Mouse (Mus musculus): ENCODE results near the gene Fgf12.

The Fgf12 gene

DNA sequence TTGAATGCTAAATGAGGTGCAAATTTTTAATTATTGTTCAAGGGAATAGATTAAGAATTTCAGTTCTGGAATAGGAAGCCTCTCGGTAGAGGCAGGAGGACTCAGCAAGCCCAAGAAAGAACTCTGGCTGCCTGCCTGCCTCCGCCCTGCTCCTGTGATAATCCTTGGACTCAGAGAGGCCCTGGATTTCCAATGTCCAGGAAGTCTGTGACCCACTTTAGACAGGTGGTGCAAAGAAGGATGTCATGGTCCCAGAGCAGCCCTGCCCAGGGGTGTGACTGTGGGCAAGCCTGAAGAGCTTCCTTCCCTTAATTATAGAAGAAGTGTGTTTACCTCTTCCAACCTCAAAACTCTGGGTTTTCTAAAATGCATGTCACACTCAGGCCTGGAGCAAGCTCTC is 273.8 kb downstream of the Fgf12 start:
- no peak for DNase-seq (ENCODE audit: low read depth, low spot score)

- no peak for DNase-seq (ENCODE audit: low read depth, low spot score)
Measured at GRCm38 (mm10) chr16:28476651-28477050, 276.2 kb downstream of the Fgf12 start.

DNA sequence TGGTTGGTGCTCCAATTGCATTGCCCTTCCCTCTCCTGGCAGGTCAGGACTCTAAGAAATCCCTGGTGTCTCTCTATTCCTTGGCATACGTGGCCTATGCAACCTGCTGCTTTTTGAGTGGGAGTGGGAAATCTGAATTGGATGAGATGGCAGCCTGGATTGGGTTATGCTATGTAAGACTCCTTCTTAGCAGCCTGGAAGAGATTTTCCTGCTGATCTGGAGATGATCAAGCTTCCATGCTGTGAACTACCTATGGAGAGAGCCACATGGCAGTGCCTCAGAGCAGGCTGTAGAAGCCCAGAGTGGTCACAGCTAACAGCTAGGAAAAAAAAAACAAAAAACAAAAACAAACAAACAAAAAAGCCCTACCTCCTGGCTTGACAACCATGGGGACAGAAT is 277.3 kb downstream of the Fgf12 start:
- DNase-seq (ENCODE audit: low read depth, low spot score): no peak

- no peak for DNase-seq (ENCODE audit: low read depth, low spot score)
Measured at GRCm38 (mm10) chr16:28454821-28455220, 298.0 kb downstream of the Fgf12 start.

GRCm38 (mm10) chr16:28447114-28447455 is 305.8 kb downstream of the Fgf12 start:
- DNase-seq (ENCODE audit: low read depth, low spot score): no peak

GRCm38 (mm10) chr16:28446334-28447113 is 306.3 kb downstream of the Fgf12 start:
- DNase-seq (ENCODE audit: low read depth, low spot score): peak; percentile 53

DNA sequence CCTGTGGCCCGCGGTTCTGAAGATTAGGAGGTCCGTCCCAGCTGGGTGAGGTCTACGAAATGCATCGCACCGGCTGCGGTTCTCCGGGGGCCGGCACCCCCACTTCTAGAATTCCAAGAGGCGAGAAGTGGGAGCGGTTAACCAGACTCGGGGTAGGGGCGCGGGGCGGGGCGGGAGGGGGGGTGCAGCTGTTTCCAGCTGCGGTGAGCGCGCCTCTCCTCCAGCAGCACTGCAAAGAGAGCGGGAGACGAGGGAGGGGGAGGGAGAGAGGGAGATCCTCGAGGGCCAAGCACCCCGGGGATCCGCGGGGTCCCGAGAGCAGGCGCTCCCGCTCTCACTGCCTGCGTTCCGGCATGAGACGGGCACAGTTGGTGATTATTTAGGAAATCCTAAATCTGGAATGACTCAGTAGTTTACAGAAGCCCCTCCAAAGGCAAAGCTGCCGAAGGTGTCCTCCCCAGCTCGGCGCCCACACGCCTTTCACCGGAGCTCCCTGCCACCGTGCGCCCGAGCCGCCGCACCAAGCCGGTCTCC is 307.0 kb downstream of the Fgf12 start:
- peak; percentile 42 for DNase-seq (ENCODE audit: low read depth, low spot score)

DNA sequence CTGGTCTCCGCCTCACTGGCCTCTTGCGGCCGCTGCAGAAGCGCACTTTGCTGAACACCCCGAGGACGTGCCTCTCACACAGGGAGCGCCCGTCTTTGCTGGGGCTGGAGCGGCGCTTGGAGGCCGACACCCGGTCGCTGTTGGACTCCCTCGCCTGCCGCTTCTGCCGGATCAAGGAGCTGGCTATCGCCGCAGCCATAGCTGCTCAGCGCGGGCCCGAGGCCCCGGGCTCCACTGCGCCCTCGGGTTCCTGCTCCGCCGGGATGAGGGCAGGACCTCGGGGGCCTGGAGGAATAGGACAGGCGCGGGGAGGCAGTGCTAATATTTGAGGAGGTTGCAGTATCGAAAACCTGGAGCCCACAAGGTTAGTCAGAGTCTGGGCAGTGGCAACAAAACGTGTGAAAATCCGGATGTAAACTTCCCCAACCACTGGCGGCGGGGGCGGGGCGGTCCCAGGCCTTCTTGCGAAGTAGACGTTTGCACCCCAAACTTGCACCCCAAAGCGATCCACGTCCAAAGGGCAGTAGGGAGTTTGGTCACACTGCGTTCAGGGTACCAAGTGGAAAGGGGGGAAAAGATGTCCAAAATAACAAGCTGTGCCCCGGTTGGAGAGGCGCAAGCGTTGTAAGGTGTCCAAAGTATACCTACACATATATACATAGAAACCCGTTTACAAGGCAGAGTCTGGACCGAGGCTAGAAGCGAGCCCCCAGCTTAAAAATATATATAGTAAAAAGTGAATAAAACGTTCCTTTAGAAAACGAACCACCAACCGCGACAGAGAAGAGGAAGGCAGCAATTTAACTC is 307.7 kb downstream of the Fgf12 start:
- peak; percentile 43 for DNase-seq (ENCODE audit: low read depth, low spot score)

GRCm38 (mm10) chr16:28421617-28422016 is 331.3 kb downstream of the Fgf12 start:
- DNase-seq (ENCODE audit: low read depth, low spot score): no peak

- no peak for DNase-seq (ENCODE audit: low read depth, low spot score)
Measured at GRCm38 (mm10) chr16:28419693-28420299, 333.1 kb downstream of the Fgf12 start.

DNA sequence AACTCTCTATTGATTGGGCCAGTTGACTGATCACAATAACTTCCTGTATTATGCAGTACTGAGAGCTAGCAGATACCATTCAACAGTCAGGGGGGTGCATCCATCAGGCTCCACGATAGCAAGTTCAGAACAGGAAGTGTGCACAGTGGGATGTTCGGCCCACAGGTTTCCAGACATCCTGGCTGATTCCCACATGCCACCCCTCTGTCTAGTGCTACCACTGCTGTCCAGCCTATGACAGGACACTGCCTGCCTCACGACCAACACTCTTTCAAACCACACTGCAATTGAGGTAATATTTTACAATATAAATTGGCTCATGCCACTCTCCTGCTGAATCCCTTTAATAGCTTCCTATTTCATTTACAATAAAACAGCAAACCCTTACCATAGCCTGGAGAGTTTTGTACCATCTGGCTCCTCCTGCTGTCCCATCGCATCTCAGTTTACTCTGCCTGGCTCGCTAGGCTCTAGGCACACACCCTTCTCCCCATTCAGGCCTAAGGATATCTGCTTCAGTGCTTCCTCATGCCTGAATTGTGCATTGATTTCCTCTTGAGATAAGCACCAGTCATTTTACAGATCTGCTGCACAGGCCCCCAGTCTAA is 341.6 kb downstream of the Fgf12 start:
- no peak for DNase-seq (ENCODE audit: low read depth, low spot score)

- DNase-seq (ENCODE audit: low read depth, low spot score): no peak
Measured at GRCm38 (mm10) chr16:28408294-28408693, 344.6 kb downstream of the Fgf12 start.

GRCm38 (mm10) chr16:28407892-28408291 is 345.0 kb downstream of the Fgf12 start:
- DNase-seq (ENCODE audit: low read depth, low spot score): no peak

- no peak for DNase-seq (ENCODE audit: low read depth, low spot score)
Measured at GRCm38 (mm10) chr16:28404156-28404555, 348.7 kb downstream of the Fgf12 start.

DNA sequence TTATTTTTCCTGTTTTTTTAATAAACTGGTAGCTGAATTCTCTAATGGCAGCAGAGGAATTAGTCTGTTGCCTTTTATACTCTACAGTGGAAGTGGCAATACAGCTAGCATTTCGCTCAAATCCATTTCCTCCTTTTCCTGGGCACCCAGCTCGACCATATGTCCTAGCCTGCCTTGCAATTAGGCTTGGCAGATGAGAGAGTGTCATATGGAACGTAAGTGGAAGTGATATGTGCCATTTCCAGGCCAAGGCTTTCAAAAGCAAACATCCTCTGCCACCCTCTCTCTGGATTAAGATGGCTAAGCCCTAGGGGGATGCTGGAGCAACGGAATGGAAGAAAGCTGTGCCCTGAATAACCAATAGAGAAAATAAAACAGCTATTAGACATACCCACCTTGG is 350.2 kb downstream of the Fgf12 start:
- no peak for DNase-seq (ENCODE audit: low read depth, low spot score)

GRCm38 (mm10) chr16:28391283-28391682 is 361.6 kb downstream of the Fgf12 start:
- no peak for DNase-seq (ENCODE audit: low read depth, low spot score)

- DNase-seq (ENCODE audit: low read depth, low spot score): no peak
Measured at GRCm38 (mm10) chr16:28389114-28389513, 363.8 kb downstream of the Fgf12 start.

DNA sequence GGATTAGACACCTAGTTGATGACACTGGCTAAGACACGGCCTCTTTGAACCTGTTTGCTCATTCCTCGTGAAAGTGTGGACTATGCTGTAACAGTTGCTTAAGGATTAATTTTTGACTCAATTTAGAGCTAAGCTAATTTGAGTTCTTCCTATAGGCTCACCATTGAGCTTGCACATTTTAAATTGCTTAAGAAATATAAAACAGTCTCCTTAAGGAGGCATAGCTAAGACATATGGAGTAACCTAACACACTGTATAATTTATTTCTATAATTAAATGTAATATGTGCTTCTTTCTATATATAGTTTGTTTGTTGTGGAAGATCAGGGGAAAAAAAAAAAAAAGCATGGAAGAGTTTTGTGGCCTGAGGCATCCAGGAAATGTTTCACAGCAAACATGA is 378.1 kb downstream of the Fgf12 start:
- no peak for DNase-seq (ENCODE audit: low read depth, low spot score)

GRCm38 (mm10) chr16:28373311-28373710 is 379.6 kb downstream of the Fgf12 start:
- DNase-seq (ENCODE audit: low read depth, low spot score): no peak

DNA sequence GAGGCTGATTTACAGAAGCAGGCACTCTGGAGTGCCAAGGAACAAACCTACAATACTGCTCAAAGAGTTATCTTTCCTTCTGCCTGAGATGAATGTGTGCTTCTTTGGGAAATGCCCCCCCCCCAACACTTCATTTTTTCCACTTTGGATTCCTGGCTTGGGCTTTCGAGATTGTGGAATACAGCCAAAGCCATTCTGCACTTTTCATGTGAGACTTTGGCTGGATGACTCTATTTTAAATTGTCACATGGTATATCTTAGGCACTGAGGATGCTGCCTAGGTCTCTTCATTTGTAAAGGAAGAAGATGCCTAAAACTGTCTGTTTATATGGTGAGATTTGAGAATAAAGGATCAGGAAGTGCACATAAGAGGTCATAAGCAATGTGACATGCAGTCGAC is 402.2 kb downstream of the Fgf12 start:
- no peak for DNase-seq (ENCODE audit: low read depth, low spot score)

- DNase-seq (ENCODE audit: low read depth, low spot score): peak; percentile 10
Measured at GRCm38 (mm10) chr16:28345323-28345722, 407.5 kb downstream of the Fgf12 start.

DNA sequence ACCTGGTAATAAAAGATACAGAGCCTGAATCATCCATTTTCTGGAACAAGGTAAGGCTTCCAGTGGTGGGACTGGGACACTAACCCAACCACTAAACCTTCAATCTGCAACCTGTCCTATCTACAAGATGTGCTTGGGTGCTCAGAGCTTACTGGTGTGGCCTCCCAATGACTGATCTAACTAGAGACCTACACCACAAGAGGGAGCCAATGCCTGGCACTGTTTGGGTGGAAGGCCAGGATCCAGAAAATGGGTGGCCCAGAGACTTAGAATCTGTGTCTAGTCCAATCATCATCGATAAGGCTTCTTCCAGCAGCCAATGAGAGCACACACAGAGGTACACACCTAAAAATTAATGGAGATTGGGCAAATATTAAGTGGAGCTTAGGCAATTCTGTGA is 414.9 kb downstream of the Fgf12 start:
- peak; percentile 6 for DNase-seq (ENCODE audit: low read depth, low spot score)
